Mouse (Mus musculus): ENCODE measurements around the gene Tbx19.

Tbx19 gene

DNA sequence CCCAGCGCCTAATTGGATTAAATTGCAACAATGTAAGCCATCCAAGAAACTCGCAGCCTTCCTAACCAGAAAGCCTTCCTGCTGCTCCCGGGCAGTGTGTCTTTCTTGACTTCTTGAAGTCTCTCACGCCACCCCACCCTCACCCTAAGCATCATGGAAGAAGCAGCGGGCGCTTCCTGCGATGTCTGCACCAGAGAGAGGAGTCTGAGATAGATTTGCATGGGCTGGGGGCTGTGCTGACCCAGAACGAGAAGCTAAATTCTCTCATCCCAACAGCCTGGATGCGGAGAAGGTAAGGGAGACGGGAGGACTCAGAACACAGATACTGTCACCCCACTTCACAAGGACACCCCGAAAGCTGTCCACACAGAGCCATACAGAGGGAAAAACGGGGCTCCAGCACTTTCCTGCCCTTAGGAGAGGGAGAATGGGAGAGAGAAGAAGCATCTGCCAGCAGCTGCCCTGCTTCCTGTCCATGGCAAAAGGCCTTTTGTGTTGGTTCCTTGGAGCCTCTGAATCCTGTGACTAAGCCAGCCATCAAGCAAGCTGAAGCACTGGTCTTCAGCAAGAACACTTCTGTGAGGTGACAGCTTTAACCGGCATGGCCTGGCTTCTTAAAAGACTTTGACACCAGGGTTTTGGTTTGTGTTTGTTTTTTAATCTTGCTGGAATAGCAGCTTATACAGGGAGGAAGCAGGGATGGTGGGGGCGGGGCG is 41.4 kb downstream of the Tbx19 start:
- CTCF ChIA-PET, result no interaction called here

GRCm38 (mm10) chr1:165114460-165115175 is 46.0 kb downstream of the Tbx19 start:
- CTCF ChIA-PET, result no interaction called here

DNA sequence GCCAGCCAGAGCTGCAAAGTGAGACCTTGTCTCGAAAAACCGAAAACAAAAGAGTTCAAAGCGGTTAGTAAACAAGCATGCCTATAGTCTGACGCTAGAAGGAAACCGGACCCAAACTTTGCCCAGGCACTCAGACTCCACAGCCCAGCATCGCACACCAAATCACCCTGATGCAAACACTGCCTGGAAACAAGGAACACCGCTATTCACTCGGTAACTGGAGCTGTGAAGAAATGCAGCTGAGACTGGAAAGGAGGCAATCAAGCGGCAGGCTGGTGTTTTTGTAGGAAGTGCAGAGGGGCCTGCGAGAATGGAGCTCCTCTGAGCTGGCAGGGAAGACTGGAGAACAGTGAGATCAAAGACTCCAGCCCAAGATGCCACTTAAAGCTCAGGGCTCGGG is 46.9 kb downstream of the Tbx19 start:
- CTCF ChIA-PET, result no interaction called here

- CTCF ChIA-PET, result no interaction called here
These were observed 49.9 kb downstream of the Tbx19 start for GRCm38 (mm10) chr1:165110659-165111058.

DNA sequence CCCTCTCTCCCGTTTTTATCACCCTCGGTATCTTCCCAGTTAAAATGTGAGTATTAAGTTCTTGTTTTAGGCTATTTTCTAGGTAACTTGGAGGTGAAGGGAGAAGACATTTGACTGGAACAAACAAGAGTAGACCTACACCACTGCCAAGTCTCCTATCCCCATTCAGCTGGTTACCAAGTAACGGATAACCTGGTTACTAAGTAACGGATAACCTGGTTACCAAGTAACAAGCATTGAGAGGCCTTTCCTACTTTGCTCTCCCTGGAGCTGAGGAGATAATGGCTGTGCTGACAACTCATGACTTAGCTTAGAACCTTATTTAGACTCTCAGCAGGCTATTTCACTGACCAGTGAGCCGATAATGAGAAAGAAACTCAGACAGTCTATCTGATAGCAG is 51.4 kb downstream of the Tbx19 start:
- CTCF ChIA-PET, result no interaction called here

- CTCF ChIA-PET, result no interaction called here
These were observed 52.1 kb downstream of the Tbx19 start for GRCm38 (mm10) chr1:165108477-165108876.

DNA sequence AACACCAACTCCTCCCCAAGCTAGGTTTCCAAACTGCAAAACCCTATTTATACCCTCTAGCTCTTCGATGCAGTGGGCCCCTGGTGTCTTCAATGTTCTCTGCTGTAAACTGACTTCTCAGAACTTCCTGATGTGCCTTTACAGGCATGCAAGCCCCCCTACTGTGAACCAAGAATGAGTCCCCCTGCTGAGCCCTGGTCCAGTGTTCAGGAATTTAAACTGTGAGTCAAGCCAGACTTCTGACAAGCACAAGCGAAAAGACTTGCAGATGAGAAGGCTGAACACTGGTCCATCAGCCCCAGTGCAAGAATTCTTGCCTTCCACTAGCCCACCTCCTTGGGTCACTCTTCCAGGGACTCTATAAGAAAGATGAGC is 54.6 kb downstream of the Tbx19 start:
- CTCF ChIA-PET, result no interaction called here

GRCm38 (mm10) chr1:165105270-165106010 is 55.1 kb downstream of the Tbx19 start:
- CTCF ChIA-PET, result no interaction called here

DNA sequence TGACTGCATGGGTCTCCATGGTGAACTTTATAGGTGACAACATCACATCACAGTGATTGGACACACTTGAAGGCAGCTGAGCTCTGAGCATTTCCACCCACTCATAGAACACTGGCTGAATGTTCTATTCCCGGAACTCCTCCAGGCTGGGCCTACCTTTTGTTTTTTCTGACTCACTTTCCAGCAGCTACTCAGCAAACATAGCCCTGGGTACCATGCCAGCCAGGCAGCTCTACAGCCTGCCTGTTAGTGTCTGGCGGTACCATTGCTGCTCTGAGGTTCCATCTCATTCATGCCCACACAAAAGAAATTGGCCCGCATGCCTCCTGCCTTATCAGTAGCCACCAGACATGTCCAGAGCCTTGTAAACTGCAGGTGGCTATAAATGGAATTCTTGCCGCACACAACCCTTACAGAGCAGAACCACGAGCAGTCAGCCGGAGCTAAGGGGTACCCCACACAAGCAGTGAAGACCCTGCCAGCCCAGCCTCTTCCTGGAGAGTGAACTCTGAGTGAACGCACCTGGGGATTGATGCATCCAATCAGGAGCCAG is 55.8 kb downstream of the Tbx19 start:
- CTCF ChIA-PET, result no interaction called here

GRCm38 (mm10) chr1:165099569-165099968 is 61.0 kb downstream of the Tbx19 start:
- CTCF ChIA-PET, result no interaction called here

- CTCF ChIA-PET, result no interaction called here
These were observed 65.7 kb downstream of the Tbx19 start for GRCm38 (mm10) chr1:165094871-165095270.

- CTCF ChIA-PET, result interaction anchor here (0.5 kb wide), 1 partner anchor 9 kb away, joined by 5 read pairs; no protein-coding TSS in a partner anchor
These were observed 68.9 kb downstream of the Tbx19 start for GRCm38 (mm10) chr1:165091721-165092120.

DNA sequence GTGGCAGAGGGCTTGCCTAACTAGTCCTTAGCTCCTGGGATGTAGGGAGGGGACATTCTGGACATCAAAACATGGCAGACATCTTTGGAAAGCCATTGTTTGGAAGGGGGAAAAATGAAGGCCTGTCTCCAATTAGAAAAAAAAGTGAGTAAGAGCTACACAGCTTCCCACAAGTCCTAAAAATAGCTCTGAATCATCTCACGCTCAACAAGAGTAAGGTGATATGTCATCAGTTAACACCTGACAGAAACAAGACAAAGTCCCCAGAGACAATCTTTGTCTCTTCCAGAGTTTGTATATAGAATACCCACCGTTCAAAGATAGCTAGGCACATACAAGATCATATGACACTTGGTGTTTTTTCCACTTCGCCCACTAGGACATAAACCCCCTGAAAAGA is 71.0 kb downstream of the Tbx19 start:
- CTCF ChIA-PET, result no interaction called here
